Mouse (Mus musculus) testis, adult 2 months (tissue): ENCODE measurements around the gene Chek2.

Experiments
- CTCF ChIP-seq: fragments of 200-500 bp; IDR thresholded peaks from 2 replicates; pipeline ENCODE4 v1.5.1; 2012; ENCODE audit warnings: low read depth, mild to moderate bottlenecking, inconsistent platforms, low read length, moderate library complexity; ENCODE audit not compliant: control insufficient read depth, insufficient read depth, insufficient replicate concordance
- POLR2A ChIP-seq: fragments of 200-500 bp; IDR thresholded peaks from 2 replicates; pipeline ENCODE4 v1.6.1; 2012; ENCODE audit warnings: low read depth, mild to moderate bottlenecking, inconsistent platforms, low read length, moderate library complexity; ENCODE audit not compliant: control insufficient read depth

DNA sequence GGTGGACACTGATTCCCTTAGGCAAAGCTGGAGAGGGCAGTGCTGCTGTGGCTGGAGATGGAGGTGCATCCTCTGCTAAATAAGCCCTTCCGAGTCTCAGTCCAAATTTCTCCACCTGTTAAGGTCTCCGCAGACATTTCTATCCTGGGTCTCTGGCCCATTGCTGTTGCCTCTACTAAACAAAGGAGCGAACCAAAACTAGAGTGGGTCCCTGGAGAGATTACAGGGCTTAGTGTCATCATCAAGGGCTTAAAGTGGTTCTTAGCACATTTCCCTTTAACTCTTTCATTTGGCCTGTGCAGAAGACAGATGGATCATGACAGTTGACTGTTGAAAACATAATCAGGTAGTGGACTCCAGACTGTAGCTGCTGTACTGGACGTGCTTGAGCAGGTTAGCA, 48.8 kb downstream of the Chek2 start:
- TF ChIP-seq POLR2A (no peak), CTCF (no peak)
